Mouse (Mus musculus) ES-E14 (cell line): ENCODE data around the gene Zfp108. TPM values are rescaled to one million over a fixed set of nuclear protein-coding genes. Genes with fewer than 3 reads are reported as not detected.

Source experiments
- DNase-seq: peaks from one replicate; pipeline ENCODE4 v3.0.0-alpha.2; 2013; ENCODE audit warnings: low read depth, low spot score
- H3K27ac ChIP-seq: 2 replicates; pipeline ENCODE4 v1.5.1; 2012; ENCODE audit warnings: low read depth, mild to moderate bottlenecking, low read length, moderate library complexity, mixed read lengths; ENCODE audit not compliant: poor library complexity, insufficient read depth, severe bottlenecking
- H3K36me3 ChIP-seq: 2 replicates; pipeline ENCODE4 v1.6.1; 2012; ENCODE audit warnings: mild to moderate bottlenecking, low read length, moderate library complexity, mixed read lengths; ENCODE audit not compliant: control insufficient read depth, poor library complexity, insufficient read depth, severe bottlenecking
- H3K4me1 ChIP-seq, 2 experiments: fragments of 150-350 bp in 1 of 2; sonication (generic) in 1 of 2; 2 replicates each; pipeline ENCODE4 v1.6.1; 2012; ENCODE audit warnings: low read length in 2 of 2, mild to moderate bottlenecking in 1 of 2, mixed read lengths in 1 of 2; ENCODE audit not compliant: control insufficient read depth in 2 of 2, insufficient read depth in 2 of 2, poor library complexity in 1 of 2
- H3K4me3 ChIP-seq, 2 experiments: fragments of 150-350 bp in 1 of 2; sonication (generic) in 1 of 2; 2 replicates each; pipeline ENCODE4 v1.5.1; 2012; ENCODE audit warnings: low read length in 2 of 2, low read depth in 1 of 2, mild to moderate bottlenecking in 1 of 2, mixed read lengths in 1 of 2; ENCODE audit not compliant: insufficient read depth in 1 of 2, poor library complexity in 1 of 2, severe bottlenecking in 1 of 2
- H3K9ac ChIP-seq: 2 replicates; pipeline ENCODE4 v1.6.1; 2012; ENCODE audit warnings: low read depth, mild to moderate bottlenecking, low read length, mixed read lengths; ENCODE audit not compliant: poor library complexity, insufficient read depth, severe bottlenecking
- H3K9me3 ChIP-seq: fragments of 150-350 bp; sonication (generic); 2 replicates; pipeline ENCODE4 v1.6.1; 2012; ENCODE audit warnings: low read depth, mild to moderate bottlenecking, low read length; ENCODE audit not compliant: control insufficient read depth, insufficient read depth
- CHD2 ChIP-seq: IDR thresholded peaks from 2 replicates; pipeline ENCODE4 v1.6.1; 2014; ENCODE audit warnings: mild to moderate bottlenecking, low read depth, low read length, inconsistent platforms
- HCFC1 ChIP-seq: IDR thresholded peaks from 2 replicates; pipeline ENCODE4 v1.6.1; 2012; ENCODE audit warnings: low read length, inconsistent platforms, borderline replicate concordance; ENCODE audit not compliant: insufficient read depth
- MAFK ChIP-seq: IDR thresholded peaks from 2 replicates; pipeline ENCODE4 v1.6.1; 2014; ENCODE audit warnings: mild to moderate bottlenecking, low read depth, low read length, inconsistent platforms; ENCODE audit not compliant: insufficient read depth
- ZC3H11A ChIP-seq: IDR thresholded peaks from 2 replicates; pipeline ENCODE4 v1.6.1; 2012; ENCODE audit warnings: low read depth, mild to moderate bottlenecking, inconsistent platforms, low read length, borderline replicate concordance
- ZNF384 ChIP-seq: IDR thresholded peaks from 2 replicates; pipeline ENCODE4 v1.6.1; 2012; ENCODE audit warnings: low read depth, low read length, inconsistent platforms
- in situ Hi-C, 2 experiments: fragments of 600-800 bp; cut with MboI; formaldehyde crosslinking; loops; one replicate each; pipeline ENCODE4 v1.15.1; 2025; ENCODE audit warnings: low sequenced_read_pairs in 2 of 2, inconsistent platforms in 1 of 2; ENCODE audit not compliant: unreplicated experiment in 2 of 2
- total RNA-seq: library from RNA; depleted of rRNA; stranded (reverse); fragments of 300-350 nt; gene quantifications from 2 replicates; pipeline ENCODE4 v1.2.3, GENCODE M21; 2012; rRNA removed

The Zfp108 gene
- total RNA-seq, result 1.5 and 2.1 TPM in 2 replicates

DNA sequence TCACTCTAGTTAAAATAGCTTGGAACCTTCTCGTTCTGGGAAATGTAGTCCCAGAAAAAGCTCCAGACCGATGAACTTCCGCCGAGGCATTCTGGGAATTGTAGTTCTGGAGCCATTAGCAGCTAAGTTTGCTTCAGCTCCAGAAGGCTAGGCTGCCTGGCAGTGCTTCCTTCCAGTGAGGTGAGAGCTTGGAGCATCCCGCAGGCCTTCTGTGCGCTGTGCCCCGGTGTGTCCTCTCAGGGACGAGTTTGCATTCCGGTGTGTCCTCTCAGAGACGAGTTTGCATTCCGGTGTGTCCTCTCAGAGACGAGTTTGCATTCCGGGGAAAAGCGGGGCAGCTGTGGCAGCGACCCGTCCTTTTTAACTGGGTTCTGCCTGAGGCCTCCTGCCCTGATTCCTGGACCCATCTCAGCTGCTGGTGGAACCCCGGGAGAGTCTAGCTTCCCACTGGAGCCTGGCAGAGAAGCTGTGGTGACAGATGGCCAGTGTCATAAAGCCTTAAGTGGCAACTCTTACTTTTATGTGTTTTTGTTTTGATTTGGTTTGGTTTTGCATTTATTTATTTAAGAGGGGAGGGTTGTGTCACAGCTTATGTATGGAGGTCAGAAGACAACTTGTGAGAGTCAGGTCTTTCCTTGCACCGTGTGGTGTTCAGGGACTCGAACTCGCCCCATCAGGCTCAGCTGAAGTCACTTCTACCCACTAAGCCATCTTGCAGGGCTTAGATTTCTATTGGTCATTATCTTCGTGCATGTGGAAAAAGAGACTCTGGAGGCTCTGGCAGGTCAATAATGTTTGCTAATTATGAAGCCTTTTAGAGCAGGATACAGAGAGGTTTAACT, at the start of gene Zfp108:
Gene Zfp108 (plus strand): TSS at position 162 of the 842 bp plus-strand sequence.
- Histone ChIP-seq H3K9me3 (no peaks in the 10 kb centered on the region), H3K27ac (no peak within 1 kb of the TSS), H3K4me3 (peak within 1 kb of the TSS; percentile 53 to 75), H3K36me3 (no peaks in the 10 kb centered on the region), H3K4me1 (no peaks in the 10 kb centered on the region), H3K9ac (no peak within 1 kb of the TSS; the same call in 1 of the 2 replicates)
- in situ Hi-C loops, result no loop called here
- DNase-seq, result peak; percentile 69
- TF ChIP-seq ZNF384, result no peak
- TF ChIP-seq ZC3H11A, result no peak
- TF ChIP-seq CHD2, result peak; percentile 62; the same call in 1 of the 2 replicates
- TF ChIP-seq HCFC1, result peak; percentile 99
- no peak for TF ChIP-seq MAFK

GRCm38 (mm10) chr7:24207488-24208261, 46.9 kb upstream of the Zfp108 start:
- H3K4me3 ChIP-seq, result peak overlapping the region; percentile 78 to 97
- peak; percentile 66 for DNase-seq
- peaks cover 6% of the 10 kb centered on the region; the same call in 1 of the 2 replicates for H3K36me3 ChIP-seq
- H3K9me3 ChIP-seq, result no peaks in the 10 kb centered on the region
- TF ChIP-seq HCFC1, result peak; percentile 93
- TF ChIP-seq CHD2, result no peak
- peak overlapping the region; percentile 13; the same call in 1 of the 2 replicates for H3K27ac ChIP-seq
- H3K4me1 ChIP-seq, result peaks cover 0 to 2% of the 10 kb centered on the region in 2 experiments; a peak in 1 of 4 replicates
- peak overlapping the region; percentile 99 for H3K9ac ChIP-seq
- in situ Hi-C loops, result no loop called here

GRCm38 (mm10) chr7:24208282-24208886, 46.2 kb upstream of the Zfp108 start:
- H3K9ac ChIP-seq, result no peak overlapping the region
- DNase-seq, result no peak
- in situ Hi-C loops, result no loop called here
- H3K36me3 ChIP-seq, result peaks cover 6% of the 10 kb centered on the region; the same call in 1 of the 2 replicates
- peak overlapping the region in 1 of 2 experiments; percentile 78; a peak in 1 of 4 replicates for H3K4me3 ChIP-seq
- TF ChIP-seq HCFC1, result no peak
- no peak for TF ChIP-seq CHD2
- TF ChIP-seq ZC3H11A, result no peak
- TF ChIP-seq MAFK, result no peak
- no peak for TF ChIP-seq ZNF384
- H3K4me1 ChIP-seq, result peaks cover 0 to 2% of the 10 kb centered on the region in 2 experiments; a peak in 1 of 4 replicates
- H3K27ac ChIP-seq, result no peak overlapping the region
- H3K9me3 ChIP-seq, result no peaks in the 10 kb centered on the region

DNA sequence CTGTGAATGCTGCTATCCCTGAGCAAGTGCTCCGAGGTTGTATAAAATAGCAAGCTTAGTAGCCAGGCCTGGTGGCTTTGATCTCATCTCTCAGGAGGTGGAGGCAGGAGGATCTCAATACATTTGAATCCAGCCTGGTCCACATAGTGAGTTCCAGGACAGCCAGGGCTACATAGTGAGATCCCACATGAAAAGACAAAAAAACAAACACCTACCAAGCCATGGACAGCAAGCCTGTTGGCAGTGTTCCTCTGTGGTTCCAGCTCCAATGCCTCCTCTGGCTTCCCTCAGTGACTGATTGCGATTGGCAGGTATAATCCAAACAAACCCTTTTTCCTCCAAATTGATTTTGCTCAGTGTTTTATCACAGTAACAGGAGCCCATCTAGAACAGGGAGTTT, 44.3 kb upstream of the Zfp108 start:
- in situ Hi-C loops, result no loop called here
- H3K4me3 ChIP-seq, result no peak overlapping the region
- peaks cover 6% of the 10 kb centered on the region; the same call in 1 of the 2 replicates for H3K36me3 ChIP-seq
- no peaks in the 10 kb centered on the region for H3K9me3 ChIP-seq
- peaks cover 0 to 2% of the 10 kb centered on the region in 2 experiments; a peak in 1 of 4 replicates for H3K4me1 ChIP-seq
- TF ChIP-seq CHD2 (no peak), ZC3H11A (no peak), ZNF384 (no peak), MAFK (no peak), HCFC1 (no peak)
- no peak for DNase-seq
- no peak overlapping the region for H3K9ac ChIP-seq
- H3K27ac ChIP-seq, result no peak overlapping the region
